In genomic region chr4:75063275-75063674, GRCm38 (mm10) we compare ENCODE assay signal across 10 mouse cellular contexts.
DNase-seq lines count a peak whose midpoint lies in the region; TF ChIP-seq lines count a peak whose summit lies in the region.
"Had no signal": no experiment of that assay in that cellular context is flagged by ENCODE, and none has a peak within 500 bp of the region (broad histone marks: within the 10 kb centered on the region; RNA-seq: fewer than 3 reads in every experiment).

No protein-coding gene starts in this region.

- WGBS in liver, adult 2 months = 64% methylated on average over 2 of the region's 2 CpGs

- DNase-seq in cerebellum, postnatal 10 days = peak; percentile 2 to 67
- DNase-seq in cerebellum, postnatal 36 days = no peak
- peak; percentile 28 for DNase-seq in liver, adult 2 months (ENCODE audit: extremely low read depth, low read depth, low spot score)
- DNase-seq in liver (no peak), ZHBTc4 (ENCODE audit: low read depth, low spot score) (peak; percentile 39)
- peak; percentile 17 for DNase-seq in mesoderm, embryonic 11.5 days (ENCODE audit: low read depth, low spot score)
- DNase-seq in cerebellum, adult 11-12 months = no peak
- no peak for DNase-seq in c-Kit-positive CD71-positive TER-119-positive erythroid progenitor cells, embryonic 14.5 days (ENCODE audit: low spot score)
- DNase-seq: right cerebral cortex, postnatal 4 days had no signal

- H3K4me3 ChIP-seq in liver, adult 2 months (ENCODE audit: insufficient read depth, low read depth, low read length) = no peak overlapping the region
- H3K4me3 ChIP-seq: forebrain, embryonic 12.5 days had no signal

- TF ChIP-seq POLR2A in liver, adult 2 months (IDR thresholded peaks at IDR 0.05; ENCODE audit: extremely low read depth, insufficient read depth, low read length) = no peak

- H3K9ac ChIP-seq in liver, adult 2 months (ENCODE audit: low read depth, low read length) = no peak overlapping the region
- H3K9ac ChIP-seq: forebrain, embryonic 12.5 days had no signal

- H3K27ac ChIP-seq in liver, adult 2 months (replicated peaks; ENCODE audit: insufficient read depth, low read depth, low read length) = no peak overlapping the region
- H3K27ac ChIP-seq: forebrain, embryonic 12.5 days had no signal

- H3K36me3 ChIP-seq in liver, adult 2 months (ENCODE audit: control insufficient read depth, insufficient read depth, low read length) = no peaks in the 10 kb centered on the region
- H3K36me3 ChIP-seq: forebrain, embryonic 12.5 days had no signal

- no peak for TF ChIP-seq CTCF in liver, adult 2 months (IDR thresholded peaks at IDR 0.05; ENCODE audit: low read depth, low read length)

- no peaks in the 10 kb centered on the region for H3K27me3 ChIP-seq in liver, adult 2 months (ENCODE audit: control insufficient read depth, insufficient read depth, low read length)
- H3K27me3 ChIP-seq: forebrain, embryonic 12.5 days had no signal

- H3K79me2 ChIP-seq in liver, adult 2 months (ENCODE audit: control insufficient read depth, insufficient read depth, low read length) = no peaks in the 10 kb centered on the region

- H3K4me1 ChIP-seq in liver, adult 2 months (ENCODE audit: control insufficient read depth, insufficient read depth, low read length) = no peaks in the 10 kb centered on the region
- H3K4me1 ChIP-seq: forebrain, embryonic 12.5 days had no signal

Comparison
In these comparisons a context has a peak if more than half of its experiments do, and no peak if none do; other contexts are left out.
1. DNase-seq: peak in cerebellum, postnatal 10 days (2 of 2), liver, adult 2 months (single experiment), ZHBTc4 (single experiment) and mesoderm, embryonic 11.5 days (single experiment); none in cerebellum, postnatal 36 days (0 of 2), liver (single experiment), cerebellum, adult 11-12 months (single experiment) and c-Kit-positive CD71-positive TER-119-positive erythroid progenitor cells, embryonic 14.5 days (single experiment).